Mouse (Mus musculus) brain, embryonic 18.5 days (tissue): Measurements from ENCODE around the gene Rarb.

Source experiments
- DNase-seq: peaks from one replicate; pipeline ENCODE4 v3.0.0-alpha.2; 2012; ENCODE audit warnings: low read depth, low spot score

Gene Rarb

GRCm38 (mm10) chr14:16434396-16435171 is 384.4 kb downstream of the Rarb start:
- peak; percentile 20 for DNase-seq

- DNase-seq = no peak
Measured at GRCm38 (mm10) chr14:16433206-16433605, 385.8 kb downstream of the Rarb start.

- DNase-seq = no peak
Measured at GRCm38 (mm10) chr14:16432550-16432949, 386.4 kb downstream of the Rarb start.

DNA sequence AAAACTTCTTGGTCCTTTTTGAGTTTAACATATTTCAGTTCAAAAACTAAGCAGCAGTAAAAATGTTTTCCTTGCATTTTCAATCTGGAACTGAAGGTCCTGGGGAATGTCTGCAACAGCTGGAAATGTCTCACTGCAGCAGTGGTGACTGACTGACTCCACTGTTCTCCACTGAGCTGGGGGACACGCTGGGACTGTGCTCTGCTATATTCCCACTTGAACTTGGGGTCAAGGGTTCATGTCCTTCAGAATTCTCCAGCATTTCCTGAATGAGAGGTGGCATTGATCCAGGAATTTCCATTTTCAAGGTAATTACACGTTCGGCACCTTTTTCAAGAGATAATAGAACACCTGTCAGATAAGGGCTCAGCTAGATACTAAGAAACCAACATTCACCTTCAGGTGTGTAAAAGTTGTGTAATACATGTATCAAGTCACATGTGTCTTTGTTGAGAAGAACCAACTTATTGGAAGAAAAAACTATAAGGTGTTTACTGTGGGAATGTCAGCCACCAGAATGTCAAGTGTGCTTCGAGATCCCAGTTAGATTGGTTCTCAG is 386.9 kb downstream of the Rarb start:
- no peak for DNase-seq

GRCm38 (mm10) chr14:16427569-16427968 is 391.4 kb downstream of the Rarb start:
- no peak for DNase-seq

DNA sequence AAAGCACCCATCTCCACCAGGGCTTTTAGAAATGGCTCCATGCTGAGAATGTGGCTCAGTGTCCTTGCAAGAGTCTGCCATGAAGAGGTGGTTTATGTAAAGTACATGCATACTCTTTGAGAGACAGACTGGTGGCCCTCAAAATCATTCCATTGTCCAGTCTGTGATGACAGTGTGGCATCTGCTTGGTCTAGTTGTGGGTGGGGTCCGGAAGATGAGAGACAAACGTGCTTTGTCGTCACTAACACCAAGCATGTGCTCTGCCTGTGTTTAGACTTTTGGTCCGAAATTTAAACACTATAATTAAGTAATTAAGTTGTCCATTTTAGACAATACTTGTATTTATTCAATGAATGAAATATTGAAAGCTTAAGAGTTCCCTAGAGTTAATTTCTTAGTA is 404.8 kb downstream of the Rarb start:
- no peak for DNase-seq

DNA sequence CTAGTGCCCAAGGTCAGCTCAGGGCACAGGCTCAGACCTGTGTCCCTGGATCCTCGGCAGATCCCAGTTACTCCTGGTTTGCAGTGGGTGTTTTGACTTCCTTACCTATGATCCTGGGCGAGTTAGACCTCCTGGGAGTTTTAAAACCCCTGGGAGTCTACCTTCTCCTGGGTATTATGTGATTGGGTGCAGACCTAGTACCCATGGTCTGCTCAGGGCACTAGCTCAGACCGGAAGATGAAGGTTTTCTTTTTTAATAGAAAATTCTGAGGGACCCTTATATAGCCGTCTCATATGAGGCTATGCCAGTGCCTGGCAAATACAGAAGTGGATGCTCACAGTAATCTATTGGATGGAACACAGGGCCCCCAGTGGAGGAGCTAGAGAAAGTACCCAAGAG is 413.8 kb downstream of the Rarb start:
- no peak for DNase-seq

DNA sequence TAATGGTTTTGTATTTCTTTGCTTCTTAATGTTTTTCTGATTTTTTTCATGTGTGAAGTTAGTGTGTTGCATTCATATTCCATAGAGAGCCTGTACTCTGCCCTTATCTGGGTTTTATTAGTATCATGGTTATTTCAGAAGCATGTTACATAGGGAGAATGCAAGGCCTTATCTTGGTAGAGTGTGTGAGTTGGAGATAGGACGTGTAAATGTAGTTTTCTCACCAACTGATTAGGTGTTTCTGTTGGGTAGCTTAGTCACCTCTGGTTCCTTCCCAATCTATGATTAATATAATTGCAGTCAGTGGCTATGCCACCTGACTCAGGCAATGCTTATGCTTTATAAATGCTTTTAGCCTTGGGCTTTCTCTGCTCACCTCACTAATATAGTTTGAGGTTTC is 434.2 kb downstream of the Rarb start:
- no peak for DNase-seq
